Mouse (Mus musculus) neural tube, embryonic 11.5 days (tissue): ENCODE data around the gene Tcstv3. TPM values are rescaled to one million over a fixed set of nuclear protein-coding genes. Genes with fewer than 3 reads are reported as not detected.

Experiments used
- ATAC-seq: fragments of 200-750 bp; cut with Nextera tagmentation; 2 replicates; pipeline ENCODE4 v1.8.0; 2017; ENCODE audit warnings: moderate number of reproducible peaks, mild to moderate bottlenecking, moderate TSS enrichment, moderate library complexity; ENCODE audit not compliant: insufficient read depth, low FRiP score, low TSS enrichment
- DNase-seq: peaks from one replicate; pipeline ENCODE4 v3.0.0-alpha.2; 2015; ENCODE audit warnings: low spot score
- H3K27ac ChIP-seq: fragments of 300-500 bp; sonication (generic); 2 replicates; pipeline ENCODE4 v1.5.1; 2014; ENCODE audit warnings: low read depth, mild to moderate bottlenecking, low read length
- H3K27me3 ChIP-seq: fragments of 300-500 bp; sonication (generic); 2 replicates; pipeline ENCODE4 v1.6.1; 2014; ENCODE audit warnings: mild to moderate bottlenecking, low read length, mixed read lengths; ENCODE audit not compliant: control insufficient read depth, insufficient read depth
- H3K36me3 ChIP-seq: fragments of 300-500 bp; sonication (generic); 2 replicates; pipeline ENCODE4 v1.6.1; 2014; ENCODE audit warnings: mild to moderate bottlenecking, low read length, moderate library complexity, mixed read lengths; ENCODE audit not compliant: control insufficient read depth, insufficient read depth
- H3K4me1 ChIP-seq: fragments of 300-500 bp; sonication (generic); 2 replicates; pipeline ENCODE4 v1.6.1; 2014; ENCODE audit warnings: low read length, mixed read lengths; ENCODE audit not compliant: control insufficient read depth, insufficient read depth
- H3K4me2 ChIP-seq: fragments of 300-500 bp; sonication (generic); 2 replicates; pipeline ENCODE4 v1.6.1; 2014; ENCODE audit warnings: low read depth, mild to moderate bottlenecking, moderate library complexity
- H3K4me3 ChIP-seq: fragments of 300-500 bp; sonication (generic); 2 replicates; pipeline ENCODE4 v1.5.1; 2014; ENCODE audit warnings: low read depth, low read length
- H3K9ac ChIP-seq: fragments of 300-500 bp; sonication (generic); 2 replicates; pipeline ENCODE4 v1.6.1; 2014; ENCODE audit warnings: mild to moderate bottlenecking, low read length
- H3K9me3 ChIP-seq: fragments of 300-500 bp; sonication (generic); 2 replicates; pipeline ENCODE4 v1.6.1; 2016; ENCODE audit warnings: low read length; ENCODE audit not compliant: control insufficient read depth
- WGBS: fragments of 180-500 bp; shearing (Covaris S2); extraction: QIAGEN DNeasy Blood & Tissue Kit; methylation state at CpG from one replicate; pipeline ENCODE4 v1.1.7; 2014; 5-methylcytosine and 5-hydroxymethylcytosine counted together
- polyA plus RNA-seq: library from polyadenylated mRNA; unstranded; fragments of >200 nt; fragmentation: Nextera tagmentation; extraction: Ambion mirVana; gene quantifications from 2 replicates; pipeline ENCODE4 v1.2.1, GENCODE M21; 2014

The Tcstv3 gene
- polyA plus RNA-seq, 1 experiment from 2014 or later: not detected

DNA sequence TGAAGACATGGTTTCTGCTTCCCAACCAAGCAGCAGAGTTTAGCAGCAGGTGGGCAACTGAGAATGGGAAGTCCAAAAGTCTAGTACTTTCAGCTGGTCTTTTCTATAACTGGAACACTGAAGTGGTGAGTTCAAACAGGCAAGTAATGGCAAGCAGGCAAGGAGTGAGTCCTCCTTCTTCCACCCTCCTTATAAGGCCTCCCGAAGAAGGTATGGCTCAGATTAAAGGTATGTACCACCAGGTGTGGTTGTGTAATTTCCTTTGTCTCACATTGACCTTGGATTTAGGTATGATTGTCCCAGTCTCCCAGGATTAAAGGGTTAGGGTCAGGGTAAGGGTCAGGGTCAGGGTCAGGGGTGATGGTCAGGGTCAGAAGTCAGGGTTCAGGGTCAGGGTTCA is 4.0 kb downstream of the Tcstv3 start:
- 100% methylated on average over 1 of the region's 1 CpGs for WGBS
- H3K4me3 ChIP-seq: no peak overlapping the region
- no peak overlapping the region for H3K4me2 ChIP-seq
- no peak for ATAC-seq
- DNase-seq: no peak
- no peak overlapping the region for H3K9ac ChIP-seq
- no peak overlapping the region for H3K27ac ChIP-seq
- H3K36me3 ChIP-seq: no peaks in the 10 kb centered on the region
- H3K9me3 ChIP-seq: no peaks in the 10 kb centered on the region
- no peaks in the 10 kb centered on the region for H3K4me1 ChIP-seq
- no peaks in the 10 kb centered on the region for H3K27me3 ChIP-seq

Other genes with a start within 250 kb of the Tcstv3 start
- gene Gm20767, start 176.6 kb upstream of the Tcstv3 start, polyA plus RNA-seq: not detected in 2 replicates
- not detected in 2 replicates for gene Gm21818, start 144.4 kb upstream of the Tcstv3 start, polyA plus RNA-seq
- not detected in 2 replicates for gene Gm21762, start 100.9 kb upstream of the Tcstv3 start, polyA plus RNA-seq
- not detected in 2 replicates for gene Gm21731, start 77.8 kb upstream of the Tcstv3 start, polyA plus RNA-seq
- gene AF067061, start 53.8 kb upstream of the Tcstv3 start, polyA plus RNA-seq: not detected in 2 replicates
- not detected in 2 replicates for gene BC147527, start 16.5 kb upstream of the Tcstv3 start, polyA plus RNA-seq